ENCODE assay signal across 13 mouse cellular contexts in genomic region chr16:78346662-78347327, GRCm38 (mm10). TPM values are rescaled to one million over a fixed set of nuclear protein-coding genes. Genes with fewer than 3 reads are reported as not detected.
DNase-seq lines count a peak whose midpoint lies in the region; ATAC-seq lines count a peak whose summit lies in the region.
"Had no signal": no experiment of that assay in that cellular context is flagged by ENCODE, and none has a peak within 500 bp of the region (broad histone marks: within the 10 kb centered on the region; RNA-seq: fewer than 3 reads in every experiment).

No protein-coding gene starts in this region.

- no peaks in the 10 kb centered on the region for H3K36me3 ChIP-seq in heart, embryonic 15.5 days
- no peaks in the 10 kb centered on the region; the same call in 1 of the 2 replicates for H3K36me3 ChIP-seq in liver, embryonic 11.5 days (ENCODE audit: control insufficient read depth, insufficient read depth, low read length)
- peaks cover 12% of the 10 kb centered on the region for H3K36me3 ChIP-seq in liver, embryonic 12.5 days
- H3K36me3 ChIP-seq in intestine, embryonic 15.5 days: 0 out of 2 replicates have a peak, but pooled peaks cover 3% of the 10 kb centered on the region

- no peak overlapping the region for H3K4me2 ChIP-seq in heart, embryonic 15.5 days
- H3K4me2 ChIP-seq in liver, embryonic 11.5 days: no peak overlapping the region
- H3K4me2 ChIP-seq in liver, embryonic 12.5 days: no peak overlapping the region
- H3K4me2 ChIP-seq in intestine, embryonic 15.5 days (replicated peaks): no peak overlapping the region
- H3K4me2 ChIP-seq: midbrain, embryonic 15.5 days; neural tube, embryonic 15.5 days; stomach, embryonic 15.5 days had no signal

- WGBS in heart, embryonic 15.5 days: 67% methylated on average over 2 of the region's 2 CpGs
- 85% methylated on average over 2 of the region's 2 CpGs for WGBS in liver, embryonic 11.5 days
- WGBS in liver, embryonic 12.5 days (ENCODE audit: insufficient replicate concordance): 75% methylated on average over 2 of the region's 2 CpGs
- 78% methylated on average over 2 of the region's 2 CpGs for WGBS in intestine, embryonic 15.5 days

- peaks cover 11% of the 10 kb centered on the region for H3K4me1 ChIP-seq in heart, embryonic 15.5 days (replicated peaks)
- H3K4me1 ChIP-seq in liver, embryonic 11.5 days (replicated peaks; ENCODE audit: control insufficient read depth, insufficient read depth, low read length): no peaks in the 10 kb centered on the region
- H3K4me1 ChIP-seq in liver, embryonic 12.5 days: no peaks in the 10 kb centered on the region
- no peaks in the 10 kb centered on the region for H3K4me1 ChIP-seq in intestine, embryonic 15.5 days (replicated peaks)
- H3K4me1 ChIP-seq: midbrain, embryonic 15.5 days; stomach, embryonic 15.5 days had no signal

- peak overlapping the region; percentile 76 for H3K27ac ChIP-seq in heart, embryonic 15.5 days
- H3K27ac ChIP-seq in liver, embryonic 11.5 days (ENCODE audit: low read depth, low read length): no peak overlapping the region
- no peak overlapping the region for H3K27ac ChIP-seq in liver, embryonic 12.5 days
- H3K27ac ChIP-seq in intestine, embryonic 15.5 days: no peak overlapping the region
- H3K27ac ChIP-seq: midbrain, embryonic 15.5 days; neural tube, embryonic 15.5 days; stomach, embryonic 15.5 days had no signal

- ATAC-seq in heart, embryonic 15.5 days (replicated peaks; ENCODE audit: insufficient number of reproducible peaks, insufficient read depth, low FRiP score, low read depth): no peak
- 0 out of 2 replicates have a peak, but pooled peaks have one; percentile 10 for ATAC-seq in liver, embryonic 11.5 days (replicated peaks; ENCODE audit: low FRiP score)
- ATAC-seq in liver, embryonic 12.5 days: no peak
- peak; percentile 34 for ATAC-seq in intestine, embryonic 15.5 days
- ATAC-seq: midbrain, embryonic 15.5 days had no signal

- H3K9ac ChIP-seq in heart, embryonic 15.5 days: no peak overlapping the region
- H3K9ac ChIP-seq in liver, embryonic 11.5 days (ENCODE audit: low read depth, low read length): no peak overlapping the region
- H3K9ac ChIP-seq in liver, embryonic 12.5 days: no peak overlapping the region
- no peak overlapping the region for H3K9ac ChIP-seq in intestine, embryonic 15.5 days
- H3K9ac ChIP-seq: midbrain, embryonic 15.5 days; neural tube, embryonic 15.5 days; stomach, embryonic 15.5 days had no signal

- no peaks in the 10 kb centered on the region for H3K9me3 ChIP-seq in heart, embryonic 15.5 days (replicated peaks)
- H3K9me3 ChIP-seq in liver, embryonic 11.5 days (ENCODE audit: control insufficient read depth, low read length): no peaks in the 10 kb centered on the region
- no peaks in the 10 kb centered on the region for H3K9me3 ChIP-seq in liver, embryonic 12.5 days (replicated peaks)
- no peaks in the 10 kb centered on the region for H3K9me3 ChIP-seq in intestine, embryonic 15.5 days
- H3K9me3 ChIP-seq: midbrain, embryonic 15.5 days; neural tube, embryonic 15.5 days; stomach, embryonic 15.5 days had no signal

- no peaks in the 10 kb centered on the region for H3K27me3 ChIP-seq in heart, embryonic 15.5 days
- no peaks in the 10 kb centered on the region for H3K27me3 ChIP-seq in liver, embryonic 11.5 days (replicated peaks; ENCODE audit: control insufficient read depth, insufficient read depth, low read length)
- no peaks in the 10 kb centered on the region for H3K27me3 ChIP-seq in liver, embryonic 12.5 days (replicated peaks)
- no peaks in the 10 kb centered on the region for H3K27me3 ChIP-seq in intestine, embryonic 15.5 days (replicated peaks)
- H3K27me3 ChIP-seq: midbrain, embryonic 15.5 days; neural tube, embryonic 15.5 days; stomach, embryonic 15.5 days had no signal

- H3K4me3 ChIP-seq in heart, embryonic 15.5 days: no peak overlapping the region
- no peak overlapping the region for H3K4me3 ChIP-seq in liver, embryonic 11.5 days (ENCODE audit: low read depth, low read length)
- H3K4me3 ChIP-seq in liver, embryonic 12.5 days: no peak overlapping the region
- H3K4me3 ChIP-seq in intestine, embryonic 15.5 days (replicated peaks): no peak overlapping the region
- H3K4me3 ChIP-seq: midbrain, embryonic 15.5 days; neural tube, embryonic 15.5 days; stomach, embryonic 15.5 days had no signal

- intact Hi-C loops in heart, postnatal 36 days (cut with DNase I): loop anchor here (1.0 to 10.0 kb wide), 2 partner anchors 147 to 1222 kb away; no protein-coding TSS in a partner anchor

- no peak for DNase-seq in heart, postnatal 36 days
- no peak for DNase-seq in liver, embryonic 11.5 days (ENCODE audit: low spot score)
- DNase-seq in Muller cell, postnatal 12 days (ENCODE audit: inconsistent ontology term): peak; percentile 5
- no peak for DNase-seq in embryo, embryonic 9.5 days (ENCODE audit: extremely low spot score)
- DNase-seq: gastrocnemius, postnatal 25 days; kidney, postnatal 10 days; right cerebral cortex, postnatal 14 days had no signal

RNA-seq across cellular contexts. Expression of gene Btg3, which starts 30.2 kb away (rescaled TPM):
- 56.5 and 61.6 TPM in 2 replicates for polyA plus RNA-seq in heart, embryonic 15.5 days (2015; fragmentation: Nextera tagmentation; extraction: Ambion mirVana)
- 1 to 10 TPM; 7.7 to 9.8 TPM for total RNA-seq in heart, postnatal 36 days (2021)
- 42.7 and 46.7 TPM in 2 replicates for polyA plus RNA-seq in liver, embryonic 11.5 days (2014; fragmentation: Nextera tagmentation; extraction: Ambion mirVana)
- polyA plus RNA-seq in liver, embryonic 12.5 days (2016; fragmentation: Nextera tagmentation; extraction: Ambion mirVana): 39.0 and 39.6 TPM in 2 replicates
- 35.9 and 42.0 TPM in 2 replicates for polyA plus RNA-seq in intestine, embryonic 15.5 days (2015; fragmentation: Nextera tagmentation; extraction: Ambion mirVana)

RNA-seq across cellular contexts. Expression of gene Cxadr, which starts 45.5 kb away (rescaled TPM):
- polyA plus RNA-seq in heart, embryonic 15.5 days (2015; fragmentation: Nextera tagmentation; extraction: Ambion mirVana): 26.9 and 29.9 TPM in 2 replicates
- 10 to 100 TPM; 50.3 to 50.7 TPM for total RNA-seq in heart, postnatal 36 days (2021)
- 13.2 and 14.7 TPM in 2 replicates for polyA plus RNA-seq in liver, embryonic 11.5 days (2014; fragmentation: Nextera tagmentation; extraction: Ambion mirVana)
- 12.6 and 13.5 TPM in 2 replicates for polyA plus RNA-seq in liver, embryonic 12.5 days (2016; fragmentation: Nextera tagmentation; extraction: Ambion mirVana)
- polyA plus RNA-seq in intestine, embryonic 15.5 days (2015; fragmentation: Nextera tagmentation; extraction: Ambion mirVana): 50.6 and 53.7 TPM in 2 replicates

Comparison
In these comparisons a context has a peak if more than half of its experiments do, and no peak if none do; other contexts are left out.
1. ATAC-seq: peak in liver, embryonic 11.5 days (single experiment) and intestine, embryonic 15.5 days (single experiment); none in heart, embryonic 15.5 days (single experiment) and liver, embryonic 12.5 days (single experiment).